Mouse (Mus musculus): ENCODE measurements around the gene Lama2.

The Lama2 gene

GRCm38 (mm10) chr10:27619658-27620057 is at the start of gene Lama2:
TSS of gene Lama2 (minus strand) at chr10:27619758.
- DNase-seq (ENCODE audit: low read depth, low spot score) = no peak

- no peak for DNase-seq (ENCODE audit: low read depth, low spot score)
Observed at GRCm38 (mm10) chr10:27664391-27664790, 44.8 kb upstream of the Lama2 start.

- DNase-seq (ENCODE audit: low read depth, low spot score) = no peak
Observed at GRCm38 (mm10) chr10:27663396-27663795, 43.8 kb upstream of the Lama2 start.

GRCm38 (mm10) chr10:27654164-27654563 is 34.6 kb upstream of the Lama2 start:
- DNase-seq (ENCODE audit: low read depth, low spot score) = no peak

- DNase-seq (ENCODE audit: low read depth, low spot score) = no peak
Observed at GRCm38 (mm10) chr10:27652694-27653335, 33.3 kb upstream of the Lama2 start.

- no peak for DNase-seq (ENCODE audit: low read depth, low spot score)
Observed at GRCm38 (mm10) chr10:27635721-27636120, 16.2 kb upstream of the Lama2 start.

- no peak for DNase-seq (ENCODE audit: low read depth, low spot score)
Observed at GRCm38 (mm10) chr10:27631002-27631401, 11.4 kb upstream of the Lama2 start.

GRCm38 (mm10) chr10:27621697-27622449 is 2.3 kb upstream of the Lama2 start:
- no peak for DNase-seq (ENCODE audit: low read depth, low spot score)

- DNase-seq (ENCODE audit: low read depth, low spot score) = no peak
Observed at GRCm38 (mm10) chr10:27617522-27618020, 2.0 kb downstream of the Lama2 start.

GRCm38 (mm10) chr10:27616641-27617415 is 2.7 kb downstream of the Lama2 start:
- DNase-seq (ENCODE audit: low read depth, low spot score) = peak; percentile 23

- no peak for DNase-seq (ENCODE audit: low read depth, low spot score)
Observed at GRCm38 (mm10) chr10:27595675-27596074, 23.9 kb downstream of the Lama2 start.

GRCm38 (mm10) chr10:27533217-27533616 is 86.3 kb downstream of the Lama2 start:
- no peak for DNase-seq (ENCODE audit: low read depth, low spot score)

GRCm38 (mm10) chr10:27508847-27509459 is 110.6 kb downstream of the Lama2 start:
- DNase-seq (ENCODE audit: low read depth, low spot score) = no peak

- DNase-seq (ENCODE audit: low read depth, low spot score) = no peak
Observed at GRCm38 (mm10) chr10:27500863-27501262, 118.7 kb downstream of the Lama2 start.

- no peak for DNase-seq (ENCODE audit: low read depth, low spot score)
Observed at GRCm38 (mm10) chr10:27488452-27488851, 131.1 kb downstream of the Lama2 start.

- DNase-seq (ENCODE audit: low read depth, low spot score) = no peak
Observed at GRCm38 (mm10) chr10:27484041-27484440, 135.5 kb downstream of the Lama2 start.

- DNase-seq (ENCODE audit: low read depth, low spot score) = no peak
Observed at GRCm38 (mm10) chr10:27475540-27475939, 144.0 kb downstream of the Lama2 start.

GRCm38 (mm10) chr10:27468274-27468673 is 151.3 kb downstream of the Lama2 start:
- DNase-seq (ENCODE audit: low read depth, low spot score) = no peak

GRCm38 (mm10) chr10:27413583-27414465 is 205.7 kb downstream of the Lama2 start:
- DNase-seq (ENCODE audit: low read depth, low spot score) = no peak

GRCm38 (mm10) chr10:27390753-27391152 is 228.8 kb downstream of the Lama2 start:
- DNase-seq (ENCODE audit: low read depth, low spot score) = no peak

- no peak for DNase-seq (ENCODE audit: low read depth, low spot score)
Observed at GRCm38 (mm10) chr10:27387531-27387930, 232.0 kb downstream of the Lama2 start.
